Mouse (Mus musculus) midbrain, postnatal 0 days (tissue): ENCODE measurements around the gene Reck. TPM values are rescaled to one million over a fixed set of nuclear protein-coding genes. Genes with fewer than 3 reads are reported as not detected.
A peak's percentile ranks its signal among the peaks of the same experiment; 100 is the strongest.

Experiments used
- ATAC-seq: fragments of 200-750 bp; cut with Nextera tagmentation; 2 replicates; pipeline ENCODE4 v1.8.0; 2017; ENCODE audit warnings: moderate number of reproducible peaks, mild to moderate bottlenecking, moderate TSS enrichment, moderate library complexity; ENCODE audit not compliant: low FRiP score
- DNase-seq: peaks from one replicate; pipeline ENCODE4 v3.0.0-alpha.2; 2015; ENCODE audit warnings: low spot score
- H3K27ac ChIP-seq: fragments of 300-500 bp; sonication (generic); 2 replicates; pipeline ENCODE4 v1.5.1; 2014; ENCODE audit warnings: low read depth, mild to moderate bottlenecking, low read length, mixed read lengths
- H3K27me3 ChIP-seq: fragments of 300-500 bp; sonication (generic); 2 replicates; pipeline ENCODE4 v1.6.1; 2014; ENCODE audit warnings: low read length, control low read depth, mixed read lengths; ENCODE audit not compliant: insufficient read depth
- H3K36me3 ChIP-seq: fragments of 300-500 bp; sonication (generic); 2 replicates; pipeline ENCODE4 v1.6.1; 2014; ENCODE audit warnings: low read length, control low read depth, mixed read lengths; ENCODE audit not compliant: insufficient read depth
- H3K4me1 ChIP-seq: fragments of 300-500 bp; sonication (generic); 2 replicates; pipeline ENCODE4 v1.6.1; 2014; ENCODE audit warnings: mild to moderate bottlenecking, control low read depth, antibody characterized with exemption, low read length, mixed read lengths; ENCODE audit not compliant: insufficient read depth
- H3K4me2 ChIP-seq: fragments of 300-500 bp; sonication (generic); 2 replicates; pipeline ENCODE4 v1.6.1; 2014; ENCODE audit warnings: low read depth, mild to moderate bottlenecking, low read length, mixed read lengths; ENCODE audit not compliant: poor library complexity, severe bottlenecking
- H3K4me3 ChIP-seq: fragments of 300-500 bp; sonication (generic); 2 replicates; pipeline ENCODE4 v1.5.1; 2014; ENCODE audit warnings: low read depth, mild to moderate bottlenecking, low read length, moderate library complexity
- H3K9ac ChIP-seq: fragments of 300-500 bp; sonication (generic); replicated peaks from 2 replicates; pipeline ENCODE4 v1.6.1; 2014; ENCODE audit warnings: mild to moderate bottlenecking, low read length, moderate library complexity, mixed read lengths; ENCODE audit not compliant: poor library complexity, severe bottlenecking
- H3K9me3 ChIP-seq: fragments of 300-500 bp; sonication (generic); 2 replicates; pipeline ENCODE4 v1.6.1; 2016; ENCODE audit warnings: low read length, control low read depth
- CTCF ChIP-seq: IDR thresholded peaks from 2 replicates; pipeline ENCODE4 v1.5.1; 2016; ENCODE audit warnings: antibody characterized with exemption, mild to moderate bottlenecking
- WGBS: fragments of 180-500 bp; shearing (Covaris S2); extraction: QIAGEN DNeasy Blood & Tissue Kit; methylation state at CpG from one replicate; pipeline ENCODE4 v1.1.7; 2014; 5-methylcytosine and 5-hydroxymethylcytosine counted together
- polyA plus RNA-seq: library from polyadenylated mRNA; unstranded; fragments of >200 nt; fragmentation: Nextera tagmentation; extraction: Ambion mirVana; gene quantifications from 2 replicates; pipeline ENCODE4 v1.2.1, GENCODE M21; 2015
- total RNA-seq: library from RNA; depleted of rRNA; stranded (reverse); fragments of >200 nt; gene quantifications from 2 replicates; pipeline ENCODE4 v1.2.3, GENCODE M21; 2014

Gene Reck
- total and polyA plus RNA-seq, 2 experiments from 2014 or later = 3.9 to 6.0 TPM

- no peaks in the 10 kb centered on the region for H3K9me3 ChIP-seq
- no peak overlapping the region for H3K27ac ChIP-seq
- no peaks in the 10 kb centered on the region for H3K27me3 ChIP-seq
- H3K9ac ChIP-seq = no peak overlapping the region
- TF ChIP-seq CTCF = no peak
- ATAC-seq (no peak), DNase-seq (no peak)
- WGBS = 91% methylated on average over 10 of the region's 10 CpGs
- no peak overlapping the region for H3K4me3 ChIP-seq
- H3K36me3 ChIP-seq = no peaks in the 10 kb centered on the region
- no peaks in the 10 kb centered on the region for H3K4me1 ChIP-seq
- H3K4me2 ChIP-seq = no peak overlapping the region
Observed at GRCm38 (mm10) chr4:43869821-43870220, 5.5 kb upstream of the Reck start.

- DNase-seq (no peak), ATAC-seq (no peak)
- 0 out of 2 replicates have a peak, but pooled peaks cover 6% of the 10 kb centered on the region for H3K4me1 ChIP-seq
- H3K36me3 ChIP-seq = no peaks in the 10 kb centered on the region
- H3K9ac ChIP-seq = no peak overlapping the region
- H3K27ac ChIP-seq = no peak overlapping the region
- peak overlapping the region; percentile 88 for H3K4me2 ChIP-seq
- 40% methylated on average over 7 of the region's 7 CpGs for WGBS
- no peak for TF ChIP-seq CTCF
- peak overlapping the region; percentile 94 for H3K4me3 ChIP-seq
- no peaks in the 10 kb centered on the region for H3K27me3 ChIP-seq
- H3K9me3 ChIP-seq = no peaks in the 10 kb centered on the region
Observed at GRCm38 (mm10) chr4:43874501-43874900, 829 bp upstream of the Reck start.

- Histone ChIP-seq H3K27me3 (no peaks in the 10 kb centered on the region), H3K9me3 (no peaks in the 10 kb centered on the region), H3K9ac (peak overlapping the region; percentile 64), H3K27ac (peak overlapping the region; percentile 14; the same call in 1 of the 2 replicates), H3K4me1 (0 out of 2 replicates have a peak, but pooled peaks cover 6% of the 10 kb centered on the region), H3K36me3 (no peaks in the 10 kb centered on the region), H3K4me2 (peak overlapping the region; percentile 88), H3K4me3 (peak overlapping the region; percentile 94)
- 0 out of 2 replicates have a peak, but pooled peaks have one; percentile 8 for TF ChIP-seq CTCF
- under 1% methylated on average over 20 of the region's 20 CpGs for WGBS
- DNase-seq (no peak), ATAC-seq (peak; percentile 60; the same call in 1 of the 2 replicates)
Observed at GRCm38 (mm10) chr4:43875919-43876411, 635 bp downstream of the Reck start.

- Histone ChIP-seq H3K36me3 (no peaks in the 10 kb centered on the region), H3K9ac (no peak overlapping the region), H3K9me3 (no peaks in the 10 kb centered on the region), H3K4me1 (0 out of 2 replicates have a peak, but pooled peaks cover 6% of the 10 kb centered on the region), H3K27me3 (no peaks in the 10 kb centered on the region), H3K27ac (no peak overlapping the region), H3K4me2 (no peak overlapping the region), H3K4me3 (no peak overlapping the region)
- no peak for TF ChIP-seq CTCF
- DNase-seq (no peak), ATAC-seq (no peak)
- 97% methylated on average over 1 of the region's 1 CpGs for WGBS
Observed at GRCm38 (mm10) chr4:43877230-43877629, 1.9 kb downstream of the Reck start.

- Histone ChIP-seq H3K9ac (0 out of 2 replicates have a peak overlapping the region, but pooled peaks have one; percentile 19), H3K27me3 (no peaks in the 10 kb centered on the region), H3K27ac (no peak overlapping the region), H3K4me3 (no peak overlapping the region), H3K4me2 (peak overlapping the region; percentile 12; the same call in 1 of the 2 replicates), H3K9me3 (no peaks in the 10 kb centered on the region), H3K4me1 (0 out of 2 replicates have a peak, but pooled peaks cover 6% of the 10 kb centered on the region), H3K36me3 (no peaks in the 10 kb centered on the region)
- no peak for DNase-seq
- WGBS = 27% methylated on average over 5 of the region's 5 CpGs
- TF ChIP-seq CTCF = no peak
- ATAC-seq = no peak
Observed at GRCm38 (mm10) chr4:43878121-43878776, 2.9 kb downstream of the Reck start.

- no peak for TF ChIP-seq CTCF
- Histone ChIP-seq H3K9me3 (no peaks in the 10 kb centered on the region), H3K4me1 (0 out of 2 replicates have a peak, but pooled peaks cover 6% of the 10 kb centered on the region), H3K36me3 (no peaks in the 10 kb centered on the region), H3K27me3 (no peaks in the 10 kb centered on the region), H3K27ac (no peak overlapping the region), H3K4me3 (no peak overlapping the region), H3K4me2 (no peak overlapping the region), H3K9ac (no peak overlapping the region)
- no peak for ATAC-seq
- DNase-seq = no peak
- 83% methylated on average over 6 of the region's 6 CpGs for WGBS
Observed at GRCm38 (mm10) chr4:43879566-43879965, 4.2 kb downstream of the Reck start.
